Mouse (Mus musculus): Measurements from ENCODE around the gene Thra. TPM values are rescaled to one million over a fixed set of nuclear protein-coding genes. Genes with fewer than 3 reads are reported as not detected.

The Thra gene
- polyA plus RNA-seq, 1 experiment from 2014 or later = 175 TPM

DNA sequence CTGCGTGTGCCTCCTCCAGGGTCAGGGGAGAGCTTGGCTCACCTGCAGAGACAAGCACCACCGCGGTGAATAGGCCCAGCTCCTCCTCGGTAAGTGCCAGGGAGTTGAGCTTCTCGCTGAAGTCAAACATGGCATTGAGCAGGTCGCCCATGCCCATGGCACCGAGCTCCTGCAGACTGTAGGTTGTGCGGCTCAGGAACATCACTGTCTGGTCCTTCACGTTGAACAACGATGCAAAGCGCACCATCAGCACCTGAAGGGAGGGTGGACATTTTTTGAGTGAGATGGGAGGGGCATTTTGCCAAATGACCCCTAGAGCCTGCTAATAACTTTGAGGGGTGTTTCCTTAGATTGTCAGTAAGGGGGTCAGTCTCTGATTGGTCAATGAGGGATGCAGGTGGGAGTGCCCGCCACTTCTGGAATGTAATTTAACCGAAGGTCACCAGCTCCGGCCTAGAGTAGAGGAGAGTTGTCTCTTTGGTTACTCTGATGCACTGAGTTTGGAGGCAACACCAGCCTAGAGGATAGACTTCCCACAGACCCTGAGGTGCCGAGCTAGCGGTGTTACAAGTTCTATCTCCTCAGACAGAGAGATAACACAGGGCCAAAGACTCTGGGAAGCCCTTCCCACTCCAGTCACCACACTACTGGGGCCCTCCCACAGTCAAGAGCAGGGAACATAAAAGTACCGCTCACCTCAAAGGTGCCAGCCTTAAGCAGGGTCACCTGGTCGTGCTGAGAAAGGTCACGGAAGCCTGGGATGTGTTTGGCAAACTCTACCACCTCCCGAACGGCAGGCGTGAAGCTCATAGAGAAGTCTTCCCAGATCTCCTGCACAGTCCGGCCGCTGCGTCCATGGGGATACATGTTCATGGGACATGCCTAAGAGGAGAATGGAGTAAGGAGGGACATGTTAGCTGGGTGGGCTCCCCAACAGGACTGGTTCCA is 28.8 kb downstream of the Thra start:
- H3K4me3 ChIP-seq (replicated peaks; ENCODE audit: low read depth, low read length) = no peak overlapping the region

DNA sequence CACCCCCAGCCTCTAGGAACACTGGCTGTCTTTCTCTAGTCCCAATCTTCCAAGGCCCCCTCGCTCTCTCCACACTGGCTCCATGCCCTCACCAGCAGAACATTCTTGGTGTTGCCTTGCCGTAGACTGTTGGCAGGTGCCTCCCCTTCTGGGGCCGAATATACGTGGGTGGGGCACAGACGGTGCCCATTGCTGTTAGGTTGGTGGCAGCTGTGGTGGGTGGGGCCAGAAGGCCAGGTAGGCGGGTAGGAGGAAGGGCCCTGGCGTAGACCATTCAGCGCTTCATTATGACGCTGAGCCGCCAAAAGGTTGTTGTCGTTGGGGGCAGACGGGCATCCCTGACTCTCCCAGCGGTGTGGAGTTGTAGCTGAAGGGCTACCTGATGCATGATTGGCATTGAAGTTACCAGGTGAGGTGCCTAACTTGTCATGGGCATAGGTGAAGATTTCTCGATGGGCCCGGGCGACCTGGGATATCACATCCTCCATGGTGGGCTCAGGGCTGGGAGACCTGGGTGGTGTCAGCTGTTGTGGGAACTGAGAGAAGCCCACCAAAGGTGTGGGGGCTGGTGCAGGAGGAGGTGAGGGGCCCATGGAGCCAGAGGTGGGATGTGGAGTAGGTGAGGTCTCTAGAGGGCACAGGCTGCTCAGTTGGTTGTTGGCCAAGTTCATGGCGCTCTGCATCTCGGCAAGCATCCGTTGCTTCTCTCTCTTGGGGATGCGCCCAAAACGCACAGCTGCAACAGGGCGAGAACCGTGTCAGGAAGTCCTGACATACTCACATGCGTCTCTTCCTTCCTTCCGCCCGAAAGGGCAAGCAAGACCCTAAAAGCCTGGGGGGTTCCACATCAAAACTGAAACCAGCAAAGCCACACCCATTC is 29.9 kb downstream of the Thra start:
- Histone ChIP-seq H3K4me3 (replicated peaks; ENCODE audit: low read depth, low read length) (no peak overlapping the region), H3K27me3 (ENCODE audit: control insufficient read depth, insufficient read depth, low read length) (no peaks in the 10 kb centered on the region), H3K36me3 (ENCODE audit: control insufficient read depth, insufficient read depth, low read length) (peaks cover 35% of the 10 kb centered on the region), H3K4me2 (ENCODE audit: low read length) (no peak overlapping the region), H3K4me1 (ENCODE audit: control insufficient read depth, insufficient read depth, low read length) (peaks cover 49% of the 10 kb centered on the region), H3K9ac (replicated peaks; ENCODE audit: low read length) (no peak overlapping the region), H3K9me3 (ENCODE audit: control insufficient read depth, low read length) (no peaks in the 10 kb centered on the region), H3K27ac (replicated peaks; ENCODE audit: low read depth, low read length) (no peak overlapping the region)
- ATAC-seq (ENCODE audit: low FRiP score, low TSS enrichment) (no peak), DNase-seq (no peak)
- 94% methylated on average over 26 of the region's 26 CpGs for WGBS

More for the DNA sequence above, 28.8 kb downstream of the Thra start:
- ATAC-seq (ENCODE audit: low FRiP score, low TSS enrichment) = no peak
- peaks cover 43% of the 10 kb centered on the region for H3K4me1 ChIP-seq (ENCODE audit: control insufficient read depth, insufficient read depth, low read length)
- WGBS = 92% methylated on average over 25 of the region's 25 CpGs
- H3K9me3 ChIP-seq (ENCODE audit: control insufficient read depth, low read length) = no peaks in the 10 kb centered on the region
- H3K27me3 ChIP-seq (ENCODE audit: control insufficient read depth, insufficient read depth, low read length) = no peaks in the 10 kb centered on the region
- peaks cover 46% of the 10 kb centered on the region for H3K36me3 ChIP-seq (ENCODE audit: control insufficient read depth, insufficient read depth, low read length)
- DNase-seq = no peak
- no peak overlapping the region; the same call in 1 of the 2 replicates for H3K4me2 ChIP-seq (ENCODE audit: low read length)
- H3K27ac ChIP-seq (replicated peaks; ENCODE audit: low read depth, low read length) = 0 out of 2 replicates have a peak overlapping the region, but pooled peaks have one; percentile 75
- H3K9ac ChIP-seq (replicated peaks; ENCODE audit: low read length) = no peak overlapping the region

DNA sequence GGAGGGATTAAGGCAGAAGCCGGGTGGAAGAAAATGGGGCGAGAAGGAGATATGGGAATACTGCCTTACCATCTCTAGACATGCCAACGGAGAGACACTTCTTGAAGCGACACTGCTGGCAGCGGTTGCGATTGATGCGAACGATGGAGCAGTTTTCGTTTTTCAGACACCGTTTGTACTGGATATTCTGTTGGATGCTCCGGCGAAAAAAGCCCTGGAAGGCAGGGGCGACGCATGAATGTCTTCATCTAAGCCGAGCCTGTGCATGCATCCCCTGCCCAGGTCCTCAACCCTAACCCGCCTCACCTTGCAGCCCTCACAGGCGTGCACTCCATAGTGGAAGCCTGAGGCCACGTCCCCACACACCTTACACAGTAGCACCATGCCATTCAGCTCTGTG is 30.7 kb downstream of the Thra start:
- no peak overlapping the region for H3K4me2 ChIP-seq (ENCODE audit: low read length)
- H3K9me3 ChIP-seq (ENCODE audit: control insufficient read depth, low read length) = no peaks in the 10 kb centered on the region
- H3K27me3 ChIP-seq (ENCODE audit: control insufficient read depth, insufficient read depth, low read length) = no peaks in the 10 kb centered on the region
- H3K4me3 ChIP-seq (replicated peaks; ENCODE audit: low read depth, low read length) = no peak overlapping the region
- H3K4me1 ChIP-seq (ENCODE audit: control insufficient read depth, insufficient read depth, low read length) = peaks cover 47% of the 10 kb centered on the region
- no peak overlapping the region for H3K27ac ChIP-seq (replicated peaks; ENCODE audit: low read depth, low read length)
- ATAC-seq (ENCODE audit: low FRiP score, low TSS enrichment) (no peak), DNase-seq (no peak)
- H3K36me3 ChIP-seq (ENCODE audit: control insufficient read depth, insufficient read depth, low read length) = peaks cover 32% of the 10 kb centered on the region
- H3K9ac ChIP-seq (replicated peaks; ENCODE audit: low read length) = no peak overlapping the region
- WGBS = 94% methylated on average over 18 of the region's 18 CpGs

DNA sequence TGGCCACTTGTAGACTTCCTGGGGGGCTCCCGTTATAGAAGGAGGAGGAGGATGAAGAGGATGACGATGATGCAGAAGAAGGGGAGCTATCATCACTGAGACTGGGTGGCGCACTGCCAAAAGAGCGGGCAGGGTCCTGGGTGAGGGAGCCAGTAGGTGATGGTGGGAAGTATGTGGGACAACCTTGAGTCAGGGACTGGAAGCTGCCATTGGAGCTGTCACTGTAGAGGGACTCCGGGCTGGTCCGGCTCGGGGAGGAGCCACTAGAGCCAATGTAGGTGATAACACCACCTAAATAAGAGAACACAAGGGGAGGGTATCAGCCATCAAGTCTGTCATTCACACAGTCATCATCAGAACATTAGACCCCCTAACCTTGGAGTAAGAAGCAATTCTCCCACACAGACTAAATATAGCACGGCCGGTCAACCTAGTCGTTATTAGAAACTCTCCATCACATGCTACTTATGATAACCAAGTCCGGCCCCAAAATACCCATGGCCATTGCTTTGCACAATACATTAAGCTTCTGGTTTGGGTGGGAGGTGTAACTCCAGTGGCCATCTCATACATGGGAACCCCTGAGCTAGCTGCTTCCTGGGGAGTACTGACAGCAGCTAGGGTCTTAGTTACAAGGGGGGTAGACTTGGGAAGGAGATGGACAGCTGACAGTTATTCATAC is 31.5 kb downstream of the Thra start:
- H3K27me3 ChIP-seq (ENCODE audit: control insufficient read depth, insufficient read depth, low read length) = no peaks in the 10 kb centered on the region
- H3K9me3 ChIP-seq (ENCODE audit: control insufficient read depth, low read length) = no peaks in the 10 kb centered on the region
- 96% methylated on average over 11 of the region's 11 CpGs for WGBS
- peaks cover 45% of the 10 kb centered on the region for H3K4me1 ChIP-seq (ENCODE audit: control insufficient read depth, insufficient read depth, low read length)
- DNase-seq (no peak), ATAC-seq (ENCODE audit: low FRiP score, low TSS enrichment) (no peak)
- H3K4me2 ChIP-seq (ENCODE audit: low read length) = no peak overlapping the region
- peaks cover 32% of the 10 kb centered on the region for H3K36me3 ChIP-seq (ENCODE audit: control insufficient read depth, insufficient read depth, low read length)
- H3K9ac ChIP-seq (replicated peaks; ENCODE audit: low read length) = no peak overlapping the region
- H3K27ac ChIP-seq (replicated peaks; ENCODE audit: low read depth, low read length) = no peak overlapping the region
- H3K4me3 ChIP-seq (replicated peaks; ENCODE audit: low read depth, low read length) = no peak overlapping the region

DNA sequence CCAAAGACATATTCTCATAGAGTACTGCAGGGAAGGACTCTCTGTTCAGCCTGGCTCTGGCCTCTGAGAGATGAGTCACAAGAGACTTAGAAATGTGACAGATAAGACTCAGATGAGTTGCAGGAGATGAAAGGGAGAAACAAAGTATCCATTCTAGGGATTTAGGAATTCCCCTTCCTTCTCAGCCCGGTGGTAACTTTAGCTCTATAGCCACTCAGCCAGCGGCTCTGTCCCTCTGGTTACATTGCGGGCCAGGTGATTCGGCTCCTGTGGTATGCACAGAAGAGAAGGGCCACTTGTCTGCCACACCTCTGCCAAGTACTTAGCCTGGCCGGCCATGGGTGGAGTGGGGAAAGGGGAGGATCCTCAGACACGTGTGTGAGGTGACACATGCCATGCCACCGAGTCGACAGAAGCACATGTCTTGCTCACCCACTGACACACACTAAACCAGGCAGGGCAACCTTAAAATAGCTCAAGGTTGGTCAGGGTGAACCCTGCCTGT is 32.3 kb downstream of the Thra start:
- Histone ChIP-seq H3K4me2 (ENCODE audit: low read length) (0 out of 2 replicates have a peak overlapping the region, but pooled peaks have one; percentile 2), H3K27ac (replicated peaks; ENCODE audit: low read depth, low read length) (no peak overlapping the region), H3K36me3 (ENCODE audit: control insufficient read depth, insufficient read depth, low read length) (peaks cover 32% of the 10 kb centered on the region), H3K27me3 (ENCODE audit: control insufficient read depth, insufficient read depth, low read length) (no peaks in the 10 kb centered on the region), H3K4me3 (replicated peaks; ENCODE audit: low read depth, low read length) (no peak overlapping the region), H3K9ac (replicated peaks; ENCODE audit: low read length) (no peak overlapping the region), H3K4me1 (ENCODE audit: control insufficient read depth, insufficient read depth, low read length) (peaks cover 43% of the 10 kb centered on the region), H3K9me3 (ENCODE audit: control insufficient read depth, low read length) (no peaks in the 10 kb centered on the region)
- WGBS = 87% methylated on average over 8 of the region's 8 CpGs
- no peak for ATAC-seq (ENCODE audit: low FRiP score, low TSS enrichment)
- no peak for DNase-seq

DNA sequence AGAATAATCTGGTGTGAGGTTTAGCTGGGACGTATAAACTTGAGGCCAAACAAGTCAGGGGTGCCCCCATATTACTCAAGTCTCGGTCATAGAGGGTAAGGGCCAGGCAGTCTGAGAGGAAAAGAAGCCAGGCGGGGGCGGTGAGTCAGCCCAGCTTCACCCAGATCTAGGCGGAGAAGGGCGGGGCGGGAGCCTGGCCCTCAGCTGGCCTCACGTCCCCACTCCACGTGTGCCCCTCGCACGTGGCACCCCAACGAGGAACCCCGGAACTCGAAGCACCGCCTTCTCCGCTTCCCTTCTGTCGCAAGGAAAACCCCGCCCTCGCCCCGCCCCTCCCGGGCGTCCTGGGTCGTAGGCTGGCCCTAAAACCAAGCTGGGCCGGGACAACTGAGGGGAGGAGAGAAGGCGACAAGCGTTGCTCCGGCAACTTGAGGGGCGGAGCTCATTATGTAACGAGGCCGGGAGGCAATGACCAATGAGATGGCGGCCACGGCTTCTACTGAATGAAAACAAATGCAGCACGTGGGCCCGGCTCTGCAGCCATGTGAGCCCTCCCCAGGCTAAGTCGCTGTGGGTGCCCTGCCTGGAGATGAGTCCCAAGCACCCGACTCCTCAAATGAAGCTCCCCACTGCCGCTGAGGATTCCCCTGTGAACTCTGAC is 33.3 kb downstream of the Thra start:
- H3K27ac ChIP-seq (replicated peaks; ENCODE audit: low read depth, low read length) = no peak overlapping the region
- peak overlapping the region; percentile 34; the same call in 1 of the 2 replicates for H3K9ac ChIP-seq (replicated peaks; ENCODE audit: low read length)
- no peaks in the 10 kb centered on the region for H3K27me3 ChIP-seq (ENCODE audit: control insufficient read depth, insufficient read depth, low read length)
- H3K36me3 ChIP-seq (ENCODE audit: control insufficient read depth, insufficient read depth, low read length) = peaks cover 24% of the 10 kb centered on the region
- ATAC-seq (ENCODE audit: low FRiP score, low TSS enrichment) = peak; percentile 66
- H3K9me3 ChIP-seq (ENCODE audit: control insufficient read depth, low read length) = no peaks in the 10 kb centered on the region
- H3K4me3 ChIP-seq (replicated peaks; ENCODE audit: low read depth, low read length) = peak overlapping the region; percentile 37
- H3K4me2 ChIP-seq (ENCODE audit: low read length) = peak overlapping the region; percentile 85
- DNase-seq = peak; percentile 91
- WGBS = under 1% methylated on average over 37 of the region's 37 CpGs
- peaks cover 34% of the 10 kb centered on the region for H3K4me1 ChIP-seq (ENCODE audit: control insufficient read depth, insufficient read depth, low read length)

DNA sequence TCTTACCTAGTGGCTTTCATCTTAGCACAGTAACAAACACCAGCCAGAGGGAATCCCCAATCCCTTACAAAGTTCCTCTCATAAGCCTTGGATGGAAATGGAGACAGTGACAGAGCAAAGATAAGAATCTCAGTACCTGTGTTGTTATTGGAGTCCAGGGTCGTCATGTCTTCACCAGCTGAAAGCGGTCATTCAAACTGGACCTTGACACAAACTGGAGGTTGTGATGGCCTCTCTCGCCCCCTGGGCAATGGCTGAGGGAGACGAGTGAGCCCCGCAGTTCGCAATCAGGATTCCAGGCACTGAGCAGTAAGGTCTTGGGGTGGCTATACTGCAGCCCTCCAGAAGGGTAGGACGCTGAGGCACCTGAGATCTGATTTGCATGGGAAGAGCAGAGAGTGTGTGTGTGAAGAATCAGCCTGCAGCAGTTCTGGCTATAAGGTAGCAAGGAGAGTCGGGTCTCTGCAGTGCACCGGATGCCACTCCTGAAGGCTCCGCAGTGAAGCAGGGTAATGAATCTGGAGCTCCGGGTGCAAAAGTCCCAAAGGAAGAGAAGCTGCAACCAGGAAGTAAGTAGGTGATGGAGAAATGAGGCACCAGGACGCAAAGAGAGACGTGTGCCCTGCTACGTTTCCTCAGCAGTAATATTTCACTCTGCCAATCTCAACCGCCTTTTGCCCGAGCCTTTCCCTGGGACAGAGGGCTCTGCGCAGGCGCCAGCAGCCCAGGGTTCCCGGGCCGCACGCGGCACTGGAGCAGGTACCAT is 34.3 kb downstream of the Thra start, which contains the start of gene Nr1d1:
Gene Nr1d1 (minus strand): TSS at position 752 of the 766 bp plus-strand sequence.
- Histone ChIP-seq H3K4me2 (ENCODE audit: low read length) (peak within 1 kb of the TSS; percentile 85), H3K27ac (replicated peaks; ENCODE audit: low read depth, low read length) (peak within 1 kb of the TSS; percentile 49), H3K27me3 (ENCODE audit: control insufficient read depth, insufficient read depth, low read length) (no peaks in the 10 kb centered on the region), H3K9me3 (ENCODE audit: control insufficient read depth, low read length) (no peaks in the 10 kb centered on the region), H3K4me3 (replicated peaks; ENCODE audit: low read depth, low read length) (peak within 1 kb of the TSS; percentile 37), H3K9ac (replicated peaks; ENCODE audit: low read length) (peak within 1 kb of the TSS; percentile 47; the same call in 1 of the 2 replicates), H3K36me3 (ENCODE audit: control insufficient read depth, insufficient read depth, low read length) (peaks cover 14% of the 10 kb centered on the region), H3K4me1 (ENCODE audit: control insufficient read depth, insufficient read depth, low read length) (peaks cover 34% of the 10 kb centered on the region)
- ATAC-seq (ENCODE audit: low FRiP score, low TSS enrichment) (peak; percentile 89; the same call in 1 of the 2 replicates), DNase-seq (no peak)
- 2% methylated on average over 22 of the region's 22 CpGs for WGBS
